Mouse (Mus musculus): ENCODE results near the gene Naxd. TPM values are rescaled to one million over a fixed set of nuclear protein-coding genes. Genes with fewer than 3 reads are reported as not detected.

The Naxd gene
- total RNA-seq, 2 experiments from 2014 or later, result 53.3 to 58.2 TPM

DNA sequence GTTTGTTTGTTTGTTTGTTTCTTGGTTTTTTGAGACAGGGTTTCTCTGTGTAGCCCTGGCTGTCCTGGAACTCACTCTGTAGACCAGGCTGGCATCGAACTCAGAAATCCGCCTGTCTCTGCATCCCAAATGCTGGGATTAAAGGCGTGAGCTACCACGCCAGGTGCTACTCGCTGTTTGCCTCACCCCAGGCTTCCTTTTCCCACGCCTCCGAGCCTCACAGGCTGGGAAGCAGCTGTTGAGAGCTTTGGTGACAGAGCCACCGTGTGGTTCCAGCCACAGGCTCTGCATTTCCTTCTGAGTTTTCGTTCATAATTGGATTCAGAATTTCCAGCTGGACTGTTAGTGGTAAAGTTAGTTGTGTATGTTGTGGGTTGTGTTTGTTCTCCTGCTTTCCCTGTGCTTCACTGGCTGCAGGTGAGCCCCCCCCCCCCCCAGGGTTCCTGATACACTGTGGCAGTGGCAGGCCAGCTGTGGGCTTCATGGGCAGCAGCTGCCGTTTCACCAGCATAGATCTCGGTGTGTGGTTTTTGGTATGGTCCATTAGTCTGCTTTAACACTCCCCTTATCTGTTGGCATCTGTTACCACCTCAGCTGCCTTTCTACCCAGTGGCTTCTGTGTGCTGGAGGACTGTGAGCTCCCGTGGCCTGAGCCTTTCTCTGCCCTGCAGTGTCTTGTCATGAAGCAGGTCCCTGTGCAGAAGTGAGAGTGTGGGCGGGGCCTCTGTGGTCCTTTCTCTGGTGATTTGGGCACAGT lies 6.3 kb downstream of the Naxd start:
- intact Hi-C loops (cut with DNase I), result no loop called here
- DNase-seq (ENCODE audit: low spot score in 2 of 2), result no peak

DNA sequence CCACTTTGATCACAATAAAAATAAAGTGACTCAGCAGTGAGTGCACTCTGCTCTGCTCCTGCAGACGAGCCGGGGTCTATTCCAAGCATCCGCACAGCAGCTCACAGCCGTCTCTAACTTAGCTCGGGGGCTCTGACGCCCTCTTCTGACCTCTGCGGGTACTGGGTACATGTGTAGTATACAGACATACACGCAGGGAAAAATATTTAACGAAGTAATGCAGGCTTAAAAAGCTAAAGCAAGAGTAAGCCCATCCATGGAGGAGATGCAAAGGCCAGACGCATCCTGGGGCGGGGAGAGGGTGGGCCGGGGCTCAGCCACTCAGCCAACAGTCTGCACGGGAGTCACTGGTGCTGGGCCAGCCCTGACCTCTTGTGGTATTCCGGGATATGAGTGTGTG lies 8.8 kb downstream of the Naxd start:
- intact Hi-C loops (cut with DNase I), result no loop called here
- no peak for DNase-seq (ENCODE audit: low spot score in 2 of 2)

DNA sequence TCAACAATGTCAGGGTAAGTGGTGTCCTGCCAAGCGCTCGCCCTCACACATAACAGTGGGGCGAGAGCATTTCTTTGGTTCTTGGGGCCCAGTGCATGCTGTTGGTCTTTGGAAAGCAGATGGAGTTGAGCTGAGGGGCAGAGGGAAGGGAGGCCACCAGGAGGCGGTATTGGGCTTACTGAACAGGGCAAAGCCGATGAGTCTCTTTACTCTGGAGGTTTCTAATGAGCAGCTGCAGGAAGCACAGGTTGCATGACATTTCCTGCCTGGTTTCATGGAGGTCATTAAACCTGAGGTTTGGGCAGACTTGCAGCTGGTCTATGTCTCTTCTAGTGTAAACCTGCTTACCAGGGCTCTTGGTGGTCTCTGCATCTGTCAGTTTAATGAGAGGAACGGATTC lies 9.5 kb downstream of the Naxd start:
- intact Hi-C loops (cut with DNase I), result no loop called here
- DNase-seq (ENCODE audit: low spot score in 2 of 2), result peak; percentile 44 to 72

DNA sequence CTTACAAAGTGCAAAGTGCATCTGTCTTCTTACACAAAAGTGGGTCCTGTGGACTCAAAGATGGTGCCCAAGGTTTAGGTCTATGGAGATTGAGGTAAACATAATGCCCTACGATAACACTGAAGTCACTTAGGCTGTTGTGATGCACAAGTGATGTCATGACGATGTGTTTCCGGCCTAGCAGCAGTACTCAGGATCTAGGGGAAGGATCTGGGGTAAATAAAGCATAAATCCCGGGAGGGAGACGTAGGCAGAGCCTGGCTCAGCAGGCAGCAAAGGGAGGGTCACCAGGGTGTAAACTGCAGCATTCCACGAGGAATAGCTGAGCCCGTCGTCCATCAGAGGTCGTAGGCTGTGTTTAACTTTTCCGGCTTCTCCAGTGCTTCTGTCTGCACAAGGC lies 11.6 kb downstream of the Naxd start:
- intact Hi-C loops (cut with DNase I), result no loop called here
- no peak for DNase-seq (ENCODE audit: low spot score in 2 of 2)

DNA sequence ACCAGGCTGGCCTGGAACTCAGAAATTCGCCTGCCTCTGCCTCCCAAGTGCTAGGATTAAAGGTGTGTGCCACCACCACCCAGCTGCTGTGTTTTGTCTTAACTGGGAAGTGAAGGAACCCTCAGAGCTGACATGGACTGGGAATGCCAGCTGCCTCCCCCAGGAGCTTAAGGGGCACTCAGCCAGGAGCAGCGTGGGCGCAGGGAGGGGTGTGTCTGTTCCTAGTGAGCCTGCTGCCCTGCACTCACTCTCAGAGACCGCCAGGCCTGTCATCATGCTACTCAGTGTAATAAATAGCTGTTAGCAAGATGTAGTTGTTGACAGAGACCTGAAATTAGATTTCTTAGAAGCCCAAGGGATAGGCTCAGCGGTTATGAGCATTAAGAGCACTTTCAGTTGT lies 13.7 kb downstream of the Naxd start:
- intact Hi-C loops (cut with DNase I), result no loop called here
- no peak for DNase-seq (ENCODE audit: low spot score in 2 of 2)

DNA sequence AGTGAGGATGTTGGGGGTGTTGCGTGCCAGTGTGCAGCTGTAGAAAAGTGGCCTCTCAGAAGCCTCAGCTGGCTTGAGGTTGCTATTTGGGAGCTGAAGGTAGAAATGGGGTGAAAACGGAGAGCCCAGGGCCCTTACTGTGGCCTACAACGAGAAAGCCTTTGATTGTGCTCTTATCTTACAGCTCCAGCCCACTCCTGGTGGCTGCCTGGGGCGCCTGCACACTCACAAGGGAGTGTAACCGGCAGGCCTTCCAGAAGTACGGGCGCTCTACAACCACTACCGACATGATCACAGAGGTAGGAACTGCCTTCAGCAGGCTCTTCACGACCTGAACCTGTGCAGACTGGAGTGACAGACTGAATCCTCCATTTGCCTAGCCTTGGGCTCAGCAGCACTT lies 15.4 kb downstream of the Naxd start:
- DNase-seq (ENCODE audit: low spot score in 2 of 2), result no peak
- intact Hi-C loops (cut with DNase I), result no loop called here

DNA sequence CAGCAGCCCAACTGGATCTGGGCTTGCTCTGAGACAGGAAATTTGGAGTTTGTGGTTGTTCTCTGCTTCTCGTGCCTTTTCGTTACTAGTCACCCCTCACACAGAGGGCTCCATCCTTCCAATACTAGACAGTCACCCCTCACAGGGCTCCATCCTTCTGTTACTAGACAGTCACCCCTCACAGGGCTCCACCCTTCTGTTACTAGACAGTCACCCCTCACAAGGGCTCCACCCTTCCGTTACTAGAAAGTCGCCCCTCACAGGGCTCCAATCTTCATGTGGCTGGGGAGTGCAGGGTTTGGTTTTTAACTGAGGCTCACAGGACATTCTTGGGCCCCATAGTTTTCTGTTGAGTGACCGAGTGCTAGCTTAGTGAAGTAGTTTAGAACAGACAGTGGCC lies 15.9 kb downstream of the Naxd start:
- DNase-seq (ENCODE audit: low spot score in 2 of 2), result no peak
- intact Hi-C loops (cut with DNase I), result no loop called here

DNA sequence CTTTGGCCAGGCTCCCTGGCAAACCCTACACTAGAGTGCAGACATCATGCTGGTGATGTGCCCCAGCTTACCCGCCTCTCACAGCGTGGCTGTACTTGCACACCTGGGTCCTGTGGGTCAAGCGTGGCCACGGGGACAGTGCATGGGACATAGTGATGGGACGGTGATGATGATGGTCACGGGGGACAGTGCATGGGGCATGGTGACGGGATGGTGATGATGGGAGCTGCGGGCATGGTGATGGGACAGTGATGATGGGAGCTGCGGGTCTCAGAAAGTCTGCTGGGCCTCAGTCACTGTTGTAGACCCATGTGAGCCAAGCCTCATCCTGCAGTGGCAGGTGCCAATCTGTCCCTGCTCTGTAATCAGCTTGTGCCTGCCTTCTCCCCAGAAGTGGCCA lies 19.0 kb downstream of the Naxd start:
- intact Hi-C loops (cut with DNase I), result no loop called here
- no peak for DNase-seq (ENCODE audit: low spot score in 2 of 2)

DNA sequence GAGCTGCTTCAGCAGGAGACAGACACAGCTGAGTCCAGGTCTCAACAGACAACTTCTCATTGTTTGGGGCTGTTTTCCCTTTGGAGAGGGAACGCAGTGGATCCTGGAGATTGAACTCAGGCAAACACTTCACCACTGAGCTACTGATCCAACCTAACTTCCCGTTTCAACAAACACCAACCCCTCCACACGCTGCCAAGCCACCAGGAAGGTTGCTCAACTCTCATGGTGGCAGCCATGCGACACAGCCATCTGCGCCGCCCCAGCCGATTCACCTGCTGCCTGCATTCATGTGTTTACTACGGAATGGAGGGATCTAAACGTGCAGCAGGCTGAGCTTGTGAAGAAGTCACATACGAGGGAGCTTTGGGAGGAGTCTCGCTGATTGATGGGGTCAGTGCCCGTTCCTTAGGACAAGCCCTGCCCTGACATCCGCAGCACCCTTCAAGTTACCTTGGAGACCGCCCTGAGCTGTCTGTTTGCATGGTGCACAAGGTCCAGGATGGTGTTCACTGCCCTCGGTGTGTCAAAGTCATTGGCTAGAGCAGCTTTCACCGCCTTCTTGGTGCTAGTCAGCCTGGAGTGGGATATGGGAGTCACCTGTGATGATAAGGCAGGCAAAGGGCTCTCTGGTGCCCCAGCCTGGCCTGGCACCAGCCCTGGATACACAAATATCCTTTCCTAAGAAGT lies 20.2 kb downstream of the Naxd start:
- DNase-seq (ENCODE audit: low spot score in 2 of 2), result no peak
- intact Hi-C loops (cut with DNase I), result no loop called here

DNA sequence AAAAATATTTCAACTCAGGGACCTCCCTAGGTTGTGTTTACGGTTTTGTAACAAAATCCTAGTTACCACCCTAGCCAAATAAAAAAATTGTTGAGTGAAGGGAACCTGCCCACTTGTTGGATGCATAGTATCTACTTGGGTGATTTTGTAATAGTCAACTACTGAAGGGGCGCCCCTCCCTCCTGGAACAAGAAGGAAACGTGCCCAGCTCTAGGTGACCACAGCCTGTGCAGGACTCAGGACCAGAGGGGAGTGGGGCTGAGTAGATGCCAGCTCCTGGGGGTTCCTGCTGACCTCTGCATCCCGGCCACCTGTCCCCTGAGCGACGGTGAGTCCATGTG lies 20.7 kb downstream of the Naxd start:
- DNase-seq (ENCODE audit: low spot score in 2 of 2), result no peak
- intact Hi-C loops (cut with DNase I), result no loop called here

DNA sequence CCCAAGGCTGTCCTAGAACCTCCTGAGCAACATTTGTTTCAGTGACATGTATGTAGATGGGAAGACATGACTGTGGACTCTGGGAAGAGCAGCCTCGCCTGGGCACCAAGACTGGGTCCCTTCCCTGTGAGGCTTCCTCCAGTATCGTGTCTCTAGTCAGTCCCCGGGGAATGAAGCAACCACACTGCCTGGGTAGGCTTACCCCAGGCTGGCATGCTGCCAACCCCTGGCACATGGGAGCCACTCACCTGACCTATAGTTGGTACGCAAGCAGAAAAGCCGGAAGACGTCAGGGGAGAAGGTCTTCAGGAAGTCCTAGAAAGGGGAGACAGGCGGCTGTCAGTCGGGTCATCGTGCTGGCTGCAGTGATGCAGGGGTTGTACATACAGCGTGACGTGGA lies 21.4 kb downstream of the Naxd start:
- intact Hi-C loops (cut with DNase I), result no loop called here
- DNase-seq (ENCODE audit: low spot score in 2 of 2), result no peak

DNA sequence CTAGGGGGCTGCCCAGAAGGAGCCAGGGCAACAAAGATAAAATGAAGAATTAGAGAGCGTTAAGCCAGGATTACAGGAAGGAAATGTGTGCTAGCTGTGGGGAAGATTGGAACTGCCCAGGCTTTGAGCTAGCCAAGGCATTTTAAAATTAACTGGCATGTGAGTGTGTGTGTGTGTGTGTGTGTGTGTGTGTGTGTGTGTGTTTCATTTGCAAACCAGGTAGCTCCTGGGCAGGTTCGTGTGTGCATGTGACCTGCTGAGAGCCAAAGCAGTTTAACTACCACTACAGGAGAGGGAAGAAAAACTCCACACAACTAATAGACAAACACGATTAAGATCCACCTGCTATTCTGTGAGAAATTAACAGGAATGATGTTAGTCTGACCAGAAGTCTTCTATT lies 26.0 kb downstream of the Naxd start:
- intact Hi-C loops (cut with DNase I), result no loop called here
- DNase-seq (ENCODE audit: low spot score in 2 of 2), result no peak

DNA sequence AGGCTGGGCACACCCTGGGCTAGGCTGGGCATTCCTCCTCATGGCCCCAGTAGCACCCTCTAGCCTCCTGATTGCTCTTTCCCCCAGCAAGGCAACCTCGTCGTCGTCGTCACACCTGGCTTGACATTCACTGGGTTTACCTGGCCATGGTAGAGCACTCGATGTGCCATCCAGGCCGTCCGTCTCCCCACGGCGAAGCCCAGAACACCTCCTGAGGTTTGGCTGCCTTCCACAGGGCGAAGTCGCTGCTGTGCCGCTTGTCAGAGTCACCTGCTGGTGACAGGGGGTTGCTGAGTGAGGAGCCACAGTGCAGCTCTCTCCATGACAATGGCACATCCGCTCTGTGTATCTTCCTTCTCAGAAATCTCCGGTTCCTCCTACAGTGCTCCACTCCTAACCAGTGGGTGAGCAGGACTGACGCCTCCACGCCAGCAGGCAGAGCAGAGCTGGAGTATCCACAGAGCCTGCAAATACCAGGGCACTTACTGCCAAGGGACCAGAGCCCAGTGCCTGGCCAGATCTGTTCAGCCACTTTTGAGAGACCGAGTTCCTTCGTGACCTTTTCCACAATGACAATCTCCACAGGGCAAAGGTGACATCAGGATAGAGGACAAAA lies 33.0 kb downstream of the Naxd start:
- no peak for DNase-seq (ENCODE audit: low spot score in 2 of 2)
- intact Hi-C loops (cut with DNase I), result no loop called here

DNA sequence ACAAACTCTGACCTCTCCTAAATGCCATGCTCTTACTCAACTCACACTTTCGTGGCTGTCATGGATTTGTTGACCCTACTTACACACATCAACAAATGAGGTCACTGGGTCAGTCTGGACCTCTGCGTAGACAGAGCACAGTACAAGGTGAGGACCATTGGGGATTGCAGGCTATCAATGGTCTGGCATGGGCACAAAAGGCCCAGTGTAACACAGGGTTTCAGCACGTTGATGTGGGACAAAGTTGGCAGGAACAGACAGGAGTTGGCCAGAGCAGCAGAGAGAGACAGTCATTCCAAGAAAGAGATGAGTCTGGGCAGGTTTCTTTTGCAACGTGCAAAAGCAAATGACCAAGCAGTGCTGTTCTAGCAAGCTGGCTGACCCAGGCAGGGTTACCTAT lies 33.5 kb downstream of the Naxd start:
- DNase-seq (ENCODE audit: low spot score in 2 of 2), result no peak
- intact Hi-C loops (cut with DNase I), result no loop called here

DNA sequence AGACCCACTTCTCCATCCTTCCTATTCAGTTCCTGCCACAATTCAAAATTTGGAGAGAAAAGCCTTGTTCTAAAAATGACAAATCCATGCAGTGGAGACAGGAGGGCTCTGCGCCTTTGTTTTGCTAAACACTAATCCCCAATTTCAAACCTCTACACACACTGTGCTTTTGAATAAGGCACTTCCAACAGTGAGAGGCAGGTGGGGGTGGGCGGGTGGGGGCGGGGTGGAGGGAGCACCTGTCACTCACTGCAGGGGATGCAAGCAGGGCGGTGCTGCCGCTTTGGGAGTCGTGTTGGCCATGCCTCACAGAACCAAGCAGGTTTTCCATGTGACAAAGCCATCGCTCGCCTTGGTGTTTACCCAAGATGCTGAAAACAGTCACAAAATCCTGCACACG lies 37.2 kb downstream of the Naxd start:
- intact Hi-C loops (cut with DNase I), result no loop called here
- DNase-seq (ENCODE audit: low spot score in 2 of 2), result no peak

DNA sequence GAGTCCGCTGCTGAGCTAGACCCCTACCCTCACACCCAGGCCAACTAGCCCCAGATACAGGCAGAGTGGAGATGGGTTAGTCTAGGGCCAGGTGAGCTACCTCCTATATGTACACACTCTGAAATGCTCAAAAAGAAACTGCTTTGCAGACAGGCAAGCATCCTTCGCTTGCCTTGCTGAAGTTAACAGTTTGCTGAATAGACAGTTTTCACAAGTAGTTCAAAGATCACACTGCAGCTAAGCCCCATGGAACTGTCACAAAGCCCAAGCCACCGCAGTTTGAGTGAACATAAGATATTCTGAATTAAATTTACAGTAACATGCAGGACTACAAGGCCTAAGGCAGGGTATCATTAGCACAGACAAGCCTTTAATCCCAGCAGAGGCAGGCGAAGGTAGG lies 41.7 kb downstream of the Naxd start:
- no peak for DNase-seq (ENCODE audit: low spot score in 2 of 2)
- intact Hi-C loops (cut with DNase I), result no loop called here

DNA sequence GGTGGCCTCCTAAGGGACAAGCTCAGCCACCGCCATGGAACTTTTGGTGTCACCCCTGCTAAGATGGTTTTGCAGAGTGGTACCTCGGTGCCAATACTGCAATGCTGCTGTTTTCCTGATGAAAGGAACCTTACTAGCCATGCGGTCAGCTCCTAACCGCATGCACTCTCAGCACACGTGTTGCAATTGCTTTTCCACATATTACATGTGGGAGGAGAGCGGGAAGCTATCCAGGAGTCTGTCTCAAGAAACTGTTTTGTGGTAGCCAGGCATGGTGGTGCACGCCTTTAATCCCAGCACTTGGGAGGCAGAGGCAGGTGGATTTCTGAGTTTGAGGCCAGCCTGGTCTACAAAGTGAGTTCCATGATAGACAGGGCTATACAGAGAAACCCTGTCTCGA lies 42.9 kb downstream of the Naxd start:
- DNase-seq (ENCODE audit: low spot score in 2 of 2), result no peak
- intact Hi-C loops (cut with DNase I), result no loop called here

DNA sequence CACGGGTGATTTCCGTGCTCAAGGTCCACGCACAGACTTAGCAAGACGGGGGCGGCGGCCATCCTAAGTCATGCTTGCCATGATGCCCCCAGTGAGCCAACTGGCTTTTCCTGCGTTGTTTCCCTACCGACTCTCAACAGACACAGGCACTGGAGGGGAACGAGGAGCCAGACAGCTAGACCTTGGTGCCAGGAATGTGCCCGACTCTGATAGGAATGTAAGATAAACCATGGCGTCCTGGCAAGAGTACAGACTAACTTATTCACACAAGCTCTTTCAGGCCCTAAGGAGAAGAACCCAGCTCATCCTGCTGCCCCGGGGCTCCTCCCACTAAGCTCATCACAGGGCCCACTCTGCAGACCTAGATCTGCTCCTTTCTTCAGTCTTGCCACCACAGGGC lies 44.7 kb downstream of the Naxd start:
- DNase-seq (ENCODE audit: low spot score in 2 of 2), result no peak
- intact Hi-C loops (cut with DNase I), result no loop called here

DNA sequence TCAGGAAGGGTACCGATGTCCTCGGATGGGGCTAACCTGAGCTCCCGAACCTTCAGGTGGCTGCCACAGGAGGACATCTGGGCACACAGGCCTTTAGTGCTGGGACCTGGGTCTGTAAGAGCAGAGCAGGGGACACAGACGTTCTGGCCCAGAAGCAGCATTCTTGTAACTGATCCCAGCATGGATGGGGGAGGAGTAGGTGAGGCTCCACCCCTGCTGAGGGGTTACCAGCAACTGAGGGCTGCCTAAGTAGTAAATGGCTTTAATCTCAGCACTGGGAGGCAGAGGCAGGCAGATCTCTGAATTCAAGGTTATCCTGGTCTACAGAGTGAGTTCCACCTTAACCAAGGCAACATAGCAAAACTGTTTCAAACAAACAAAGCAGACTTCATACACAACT lies 45.6 kb downstream of the Naxd start:
- DNase-seq (ENCODE audit: low spot score in 2 of 2), result no peak
- intact Hi-C loops (cut with DNase I), result no loop called here

DNA sequence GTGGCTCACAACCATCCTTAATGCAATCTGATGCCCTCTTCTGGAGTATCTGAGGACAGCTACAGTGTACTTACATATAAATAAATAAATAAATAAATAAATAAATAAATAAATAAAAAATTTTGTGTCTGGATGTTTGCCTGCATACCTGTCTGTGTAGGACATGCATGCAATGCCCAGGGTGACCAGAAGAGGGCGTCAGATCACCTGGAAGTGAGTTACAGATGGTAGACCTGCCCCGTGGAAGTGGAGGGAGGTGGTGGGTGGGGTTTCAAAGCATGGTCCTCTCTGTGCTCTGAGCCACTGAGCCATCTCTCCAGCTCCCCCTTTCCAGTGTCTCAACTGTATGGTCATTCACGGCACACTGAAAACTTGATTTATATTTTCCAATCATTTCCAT lies 47.1 kb downstream of the Naxd start:
- intact Hi-C loops (cut with DNase I), result no loop called here
- DNase-seq (ENCODE audit: low spot score in 2 of 2), result peak in 1 of 2 experiments; percentile 47

DNA sequence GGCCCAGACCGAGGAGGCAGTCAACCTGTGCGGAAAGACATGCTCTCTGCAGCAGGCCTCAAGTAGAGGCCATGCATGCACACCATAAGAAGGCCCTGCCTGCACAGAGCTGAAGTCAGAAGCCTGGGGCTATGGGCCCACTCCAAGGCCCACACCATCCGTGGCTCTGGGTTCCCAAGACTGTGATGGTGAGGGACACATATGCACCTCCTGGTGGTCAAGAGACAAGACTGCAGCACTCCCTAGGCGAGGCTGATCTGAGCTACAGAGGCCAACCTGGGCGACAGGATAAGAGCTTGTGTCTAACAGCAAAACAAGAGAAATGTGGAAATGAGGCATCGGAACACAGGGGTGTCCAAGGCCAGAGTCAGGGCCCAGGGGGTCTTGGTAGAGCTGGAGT lies 49.8 kb downstream of the Naxd start:
- no peak for DNase-seq (ENCODE audit: low spot score in 2 of 2)
- intact Hi-C loops (cut with DNase I), result no loop called here
